Mouse (Mus musculus) olfactory bulb, adult 2 months (tissue): ENCODE measurements around the gene Tctex1d2.

Experiments
- CTCF ChIP-seq: fragments of 200-500 bp; IDR thresholded peaks from 2 replicates; pipeline ENCODE4 v1.5.1; 2012; ENCODE audit warnings: low read depth, mild to moderate bottlenecking, low read length, moderate library complexity; ENCODE audit not compliant: insufficient read depth
- POLR2A ChIP-seq: fragments of 200-500 bp; IDR thresholded peaks from 2 replicates; pipeline ENCODE4 v1.6.1; 2012; ENCODE audit warnings: mild to moderate bottlenecking, low read depth, low read length, moderate library complexity; ENCODE audit not compliant: insufficient read depth

GRCm38 (mm10) chr16:32402818-32403217 is 16.7 kb upstream of the Tctex1d2 start:
- no peak for TF ChIP-seq CTCF
- TF ChIP-seq POLR2A = no peak
